Mouse (Mus musculus): ENCODE measurements around the gene Jak1. TPM values are rescaled to one million over a fixed set of nuclear protein-coding genes. Genes with fewer than 3 reads are reported as not detected.
"Not testable (repeated sequence)": the region's sequence is repeated elsewhere in the genome, so short reads cannot be mapped to it uniquely, and the experiment has no call there.

Gene Jak1
- polyA plus RNA-seq, 1 experiment = 51.7 TPM

DNA sequence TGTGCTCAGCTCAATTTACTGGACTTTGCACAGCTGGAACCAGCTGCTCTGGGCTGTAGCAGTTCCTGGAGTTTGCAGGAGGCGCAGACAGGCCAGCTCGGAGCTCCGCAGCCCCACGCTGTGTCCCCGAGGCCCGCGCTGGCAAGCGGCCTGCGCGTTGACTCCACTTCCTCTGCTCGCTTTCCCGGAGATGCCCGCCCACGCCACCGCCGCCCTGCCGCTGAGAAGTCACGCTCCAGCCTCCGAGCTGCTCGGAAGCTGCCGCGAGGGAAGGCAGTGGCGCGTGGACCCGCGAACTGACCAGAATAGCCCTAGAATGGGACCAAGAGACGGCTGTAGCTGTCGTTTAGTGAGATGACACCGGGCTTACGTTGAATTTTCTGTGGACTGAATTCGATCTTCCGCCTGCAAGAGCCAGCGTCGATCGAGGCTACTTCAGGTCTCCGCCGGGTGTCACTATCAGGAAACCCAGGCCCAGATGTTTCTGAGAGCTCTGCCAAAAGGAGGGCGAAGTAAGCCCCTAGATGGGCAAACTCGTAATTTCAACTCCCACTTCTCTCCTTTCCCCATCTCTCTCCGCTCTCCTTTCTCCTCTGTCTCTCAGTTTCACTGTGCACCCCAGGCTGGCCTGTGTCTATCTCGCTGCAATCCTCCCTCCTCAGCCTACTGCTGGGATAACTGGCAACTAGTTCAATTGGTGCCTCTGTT lies 27.1 kb upstream of the Jak1 start:
- H3K4me3 ChIP-seq (ENCODE audit: insufficient read depth, low read depth, low read length) = peak overlapping the region; percentile 71
- H3K27ac ChIP-seq (replicated peaks; ENCODE audit: low read depth, low read length) = peak overlapping the region; percentile 95
- 0 out of 2 replicates have a peak, but pooled peaks cover 4% of the 10 kb centered on the region for H3K4me1 ChIP-seq (ENCODE audit: control insufficient read depth, insufficient read depth, insufficient read length, low read length)

DNA sequence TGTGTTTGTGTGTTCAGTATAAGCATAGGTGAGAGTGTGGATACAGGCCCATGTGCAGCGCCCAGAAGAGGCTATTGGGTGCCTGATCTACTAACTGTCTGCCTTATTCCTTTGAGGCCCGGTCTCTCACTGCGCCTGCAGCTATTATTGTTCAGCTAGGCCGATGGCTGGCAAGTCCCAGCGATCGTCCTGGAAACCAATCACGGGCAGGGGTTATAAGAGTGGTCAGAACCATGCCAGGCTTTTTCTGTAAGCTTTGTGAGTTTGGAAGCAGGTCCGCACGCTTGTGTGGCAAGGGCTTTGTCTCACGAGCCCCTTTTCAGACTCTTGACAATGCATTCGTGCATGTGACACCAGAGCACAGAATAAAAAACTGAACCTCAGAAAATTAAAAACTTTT lies 23.2 kb upstream of the Jak1 start:
- no peak overlapping the region for H3K27ac ChIP-seq (replicated peaks; ENCODE audit: low read depth, low read length)
- no peaks in the 10 kb centered on the region for H3K4me1 ChIP-seq (ENCODE audit: control insufficient read depth, insufficient read depth, insufficient read length, low read length)
- H3K4me3 ChIP-seq (ENCODE audit: insufficient read depth, low read depth, low read length) = no peak overlapping the region

DNA sequence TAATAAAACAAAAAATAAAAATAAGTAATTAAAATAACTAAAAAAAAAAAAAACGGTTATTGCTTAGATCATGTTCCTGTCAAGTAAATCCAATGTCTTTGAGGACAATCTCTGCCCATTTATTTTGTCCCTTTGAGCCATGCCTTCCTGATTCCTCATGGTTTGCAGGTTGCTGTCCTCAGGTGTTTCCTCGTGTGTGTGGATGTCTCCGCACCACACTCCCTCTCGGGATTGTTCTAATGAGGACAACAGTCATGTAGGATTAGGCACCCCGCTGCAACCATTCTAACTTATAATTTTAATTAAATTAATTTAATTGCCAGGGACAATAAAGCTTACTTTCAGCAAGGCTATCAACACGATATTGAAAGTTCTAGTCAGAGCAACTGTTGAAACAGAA lies 21.5 kb upstream of the Jak1 start:
- Histone ChIP-seq H3K27ac (replicated peaks; ENCODE audit: low read depth, low read length) (no peak overlapping the region), H3K4me3 (ENCODE audit: insufficient read depth, low read depth, low read length) (no peak overlapping the region), H3K4me1 (ENCODE audit: control insufficient read depth, insufficient read depth, insufficient read length, low read length) (no peaks in the 10 kb centered on the region)

DNA sequence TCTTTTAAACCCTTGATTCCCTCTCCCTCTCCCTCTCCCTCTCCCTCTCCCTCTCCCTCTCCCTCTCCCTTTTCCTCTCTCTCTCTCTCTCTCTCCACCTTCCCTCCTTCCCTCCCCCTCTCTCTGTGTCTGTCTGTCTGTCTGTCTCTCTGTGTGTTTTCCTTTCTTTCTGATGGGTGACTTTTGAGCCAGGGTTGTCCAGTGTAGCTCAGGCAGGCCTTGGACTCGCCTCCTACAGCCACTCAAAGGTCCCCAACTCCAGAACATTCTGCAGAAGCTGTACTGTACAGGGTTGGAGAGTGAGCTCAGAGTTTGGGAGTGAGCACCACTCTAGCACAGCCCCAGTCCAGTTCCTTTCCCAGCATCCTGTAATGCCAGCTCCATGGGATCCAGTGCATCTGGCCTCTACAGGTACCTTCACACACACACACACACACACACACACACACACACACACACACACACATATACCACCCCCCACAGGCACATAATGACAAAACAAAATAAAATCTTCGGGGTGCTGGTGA lies 20.9 kb upstream of the Jak1 start:
- Histone ChIP-seq H3K4me1 (ENCODE audit: control insufficient read depth, insufficient read depth, insufficient read length, low read length) (no peaks in the 10 kb centered on the region), H3K4me3 (ENCODE audit: insufficient read depth, low read depth, low read length) (no peak overlapping the region)

DNA sequence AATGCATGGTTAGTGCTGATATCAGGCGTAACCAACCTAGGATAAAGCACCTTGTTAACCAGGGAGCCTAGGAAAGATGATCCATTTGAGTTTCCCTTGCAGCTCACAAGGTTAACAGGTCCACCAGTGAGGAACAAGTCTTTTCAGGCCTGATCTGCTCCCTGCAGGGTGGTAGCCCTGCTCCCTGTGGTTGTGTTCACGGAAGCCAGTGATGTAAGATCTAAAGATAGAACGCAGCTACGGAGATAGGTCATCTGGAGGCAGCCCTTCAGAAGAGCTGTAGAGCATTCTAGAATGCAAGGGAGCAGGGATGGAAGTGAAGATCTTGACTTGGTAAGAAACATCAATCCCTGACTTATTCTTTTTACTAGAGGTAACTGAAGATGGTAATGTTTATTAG lies 18.9 kb upstream of the Jak1 start:
- H3K27ac ChIP-seq (replicated peaks; ENCODE audit: low read depth, low read length) = no peak overlapping the region
- H3K4me3 ChIP-seq (ENCODE audit: insufficient read depth, low read depth, low read length) = no peak overlapping the region

More for the DNA sequence above, 20.9 kb upstream of the Jak1 start:
- no peak overlapping the region for H3K27ac ChIP-seq (replicated peaks; ENCODE audit: low read depth, low read length)

DNA sequence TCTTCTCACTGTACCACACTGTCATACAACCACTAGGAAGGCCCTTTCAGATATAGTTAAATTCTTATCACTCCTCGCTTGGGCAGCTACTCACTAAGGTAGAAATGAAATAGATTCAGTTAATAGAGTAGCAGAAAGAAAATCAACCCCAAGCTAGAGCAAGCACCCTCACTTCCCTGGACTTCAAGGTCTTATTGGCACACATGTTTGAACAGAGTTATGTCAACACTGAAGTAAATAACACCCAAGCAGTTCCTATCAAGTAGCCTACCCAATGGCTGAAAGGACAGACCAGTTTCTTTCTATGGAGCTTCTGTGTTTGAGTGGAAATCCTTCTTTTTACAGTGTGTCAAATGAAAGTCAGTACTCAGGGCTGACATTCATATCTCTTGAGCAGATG lies 17.2 kb upstream of the Jak1 start:
- Histone ChIP-seq H3K27ac (replicated peaks; ENCODE audit: low read depth, low read length) (no peak overlapping the region), H3K4me1 (ENCODE audit: control insufficient read depth, insufficient read depth, insufficient read length, low read length) (peaks cover 6% of the 10 kb centered on the region), H3K4me3 (ENCODE audit: insufficient read depth, low read depth, low read length) (no peak overlapping the region)

More for the DNA sequence above, 18.9 kb upstream of the Jak1 start:
- peaks cover 6% of the 10 kb centered on the region for H3K4me1 ChIP-seq (ENCODE audit: control insufficient read depth, insufficient read depth, insufficient read length, low read length)

DNA sequence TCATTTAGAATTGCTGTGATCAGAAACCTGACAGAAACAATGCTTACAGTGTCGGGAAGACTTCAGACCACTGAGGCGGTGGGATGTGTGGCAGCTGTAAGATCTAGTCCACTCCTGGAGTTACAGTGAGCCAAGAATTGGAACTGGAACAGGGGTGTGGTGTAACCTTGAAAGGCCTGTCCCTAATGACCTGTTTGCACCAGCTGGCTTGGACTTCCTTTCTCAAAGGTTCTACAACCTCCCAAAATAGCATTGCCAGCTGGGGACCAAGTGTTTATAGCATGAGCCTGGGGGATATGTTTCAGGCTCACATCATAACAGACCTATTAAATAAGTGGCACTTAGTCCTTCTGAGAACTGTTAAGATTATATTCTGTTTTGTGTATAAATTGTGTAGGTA lies 15.0 kb upstream of the Jak1 start:
- no peak overlapping the region for H3K4me3 ChIP-seq (ENCODE audit: insufficient read depth, low read depth, low read length)
- peaks cover 6% of the 10 kb centered on the region for H3K4me1 ChIP-seq (ENCODE audit: control insufficient read depth, insufficient read depth, insufficient read length, low read length)
- H3K27ac ChIP-seq (replicated peaks; ENCODE audit: low read depth, low read length) = no peak overlapping the region

DNA sequence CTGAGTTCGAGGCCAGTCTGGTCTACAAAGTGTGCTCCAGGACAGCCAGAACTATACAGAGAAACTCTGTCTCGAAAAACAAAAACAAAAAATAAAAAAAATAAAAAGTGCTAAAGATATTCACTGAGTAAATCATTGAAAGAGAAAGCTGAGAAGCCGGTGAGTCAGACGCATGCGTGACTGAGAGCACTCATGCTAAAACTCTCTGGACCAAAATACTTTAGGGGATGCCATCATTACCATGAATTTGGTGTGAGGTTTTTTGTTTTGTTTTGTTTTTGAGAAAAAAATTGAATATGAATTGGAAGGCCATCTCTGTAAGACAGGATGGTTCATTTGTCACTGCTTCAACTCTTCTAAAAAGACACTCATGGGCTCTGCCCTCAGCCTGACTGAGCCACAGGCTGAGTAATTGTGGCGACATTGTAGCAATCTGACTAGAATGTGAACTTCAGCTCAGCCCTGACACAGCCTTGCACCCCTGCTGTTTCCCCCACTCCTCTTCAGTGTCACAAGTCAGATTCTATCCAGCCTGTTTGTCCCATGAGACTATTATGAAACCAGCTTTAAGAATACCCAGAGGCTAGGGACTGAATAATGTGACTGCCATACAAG lies 11.5 kb upstream of the Jak1 start:
- H3K4me3 ChIP-seq (ENCODE audit: insufficient read depth, low read depth, low read length) = no peak overlapping the region
- H3K4me1 ChIP-seq (ENCODE audit: control insufficient read depth, insufficient read depth, insufficient read length, low read length) = peaks cover 6% of the 10 kb centered on the region
- no peak overlapping the region for H3K27ac ChIP-seq (replicated peaks; ENCODE audit: low read depth, low read length)

DNA sequence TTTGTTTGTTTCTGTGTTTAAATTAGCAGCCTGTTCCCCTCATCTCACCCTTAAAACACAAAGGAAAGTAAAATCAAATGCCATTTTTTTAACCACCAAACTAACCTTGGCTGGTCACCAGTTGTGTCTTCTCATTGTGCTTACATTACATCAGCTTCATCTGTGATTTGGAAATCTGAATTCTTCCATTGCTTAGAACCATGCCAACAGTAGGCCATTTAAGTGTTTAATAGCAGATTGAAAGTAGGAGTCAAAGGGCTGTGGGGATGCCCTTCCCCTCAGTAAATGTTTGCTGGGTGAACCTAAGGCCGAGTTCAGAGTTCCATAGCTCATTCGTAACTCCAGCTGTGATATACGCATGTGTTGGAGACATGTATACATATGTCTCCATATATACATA lies 10.8 kb upstream of the Jak1 start:
- Histone ChIP-seq H3K4me1 (ENCODE audit: control insufficient read depth, insufficient read depth, insufficient read length, low read length) (peaks cover 6% of the 10 kb centered on the region), H3K27ac (replicated peaks; ENCODE audit: low read depth, low read length) (no peak overlapping the region), H3K4me3 (ENCODE audit: insufficient read depth, low read depth, low read length) (no peak overlapping the region)

DNA sequence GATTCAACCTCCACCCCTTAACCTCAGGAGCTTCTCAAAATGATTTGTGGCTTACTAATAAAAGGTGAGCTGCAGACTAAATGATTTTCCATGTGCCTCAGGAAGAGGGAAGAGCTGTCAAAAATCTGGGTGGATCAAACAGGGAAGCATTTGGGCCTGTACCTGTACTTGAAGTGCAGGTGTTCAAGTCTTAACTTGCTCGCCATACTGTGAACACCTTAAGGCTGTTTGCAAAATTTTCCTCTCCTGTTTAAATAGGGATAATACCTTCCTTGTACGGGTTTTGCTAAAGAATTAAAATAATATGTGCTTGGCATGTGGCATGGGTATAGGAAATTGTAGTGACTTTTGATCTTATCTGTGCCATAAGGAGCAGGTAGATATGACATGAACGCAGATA lies 5.7 kb upstream of the Jak1 start:
- Histone ChIP-seq H3K27ac (replicated peaks; ENCODE audit: low read depth, low read length) (no peak overlapping the region), H3K4me1 (ENCODE audit: control insufficient read depth, insufficient read depth, insufficient read length, low read length) (no peaks in the 10 kb centered on the region), H3K4me3 (ENCODE audit: insufficient read depth, low read depth, low read length) (no peak overlapping the region)

DNA sequence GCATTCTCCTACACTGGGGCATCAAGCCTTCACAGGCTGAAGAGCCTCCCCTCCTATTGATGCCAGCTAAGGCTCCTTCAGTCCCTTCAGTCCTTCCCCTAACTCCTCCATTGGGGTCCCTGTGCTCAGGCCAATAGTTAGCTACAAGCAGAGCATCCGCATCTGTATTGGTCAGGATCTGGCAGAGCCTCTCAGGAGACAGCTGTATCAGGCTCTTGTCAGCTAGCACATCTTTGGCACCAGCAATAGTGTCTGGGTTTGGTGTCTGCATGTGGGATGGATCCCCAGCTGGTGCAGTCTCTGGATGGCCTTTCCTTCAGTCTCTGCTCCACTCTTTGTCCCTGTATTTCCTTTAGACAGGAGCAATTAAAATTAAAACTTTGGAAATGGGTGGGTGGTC lies 3.4 kb upstream of the Jak1 start:
- not testable (repeated sequence) for H3K4me1 ChIP-seq (ENCODE audit: control insufficient read depth, insufficient read depth, insufficient read length, low read length); H3K4me3 ChIP-seq (ENCODE audit: insufficient read depth, low read depth, low read length); H3K27ac ChIP-seq (replicated peaks; ENCODE audit: low read depth, low read length)

DNA sequence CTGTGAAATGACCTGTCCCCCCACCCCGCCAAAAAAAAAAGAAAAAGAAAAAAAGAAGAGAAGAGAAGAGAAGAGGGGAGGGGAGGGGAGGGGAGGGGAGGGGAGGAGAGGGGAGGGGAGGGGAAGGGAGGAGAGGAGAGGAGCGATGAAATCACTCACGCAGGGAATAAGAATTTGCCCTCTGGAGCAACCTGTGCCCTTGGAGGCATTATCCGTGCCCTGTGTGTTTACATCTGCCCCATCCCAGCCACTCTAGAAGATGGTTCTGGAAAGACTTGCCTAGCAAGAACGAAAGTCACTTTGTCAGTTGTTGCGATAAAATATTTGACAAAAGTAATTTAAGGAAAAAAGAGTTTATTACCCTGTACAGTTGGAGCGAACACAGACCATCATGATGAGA lies 441 bp upstream of the Jak1 start:
- Histone ChIP-seq H3K4me3 (ENCODE audit: insufficient read depth, low read depth, low read length) (no peak overlapping the region; the same call in 1 of the 2 replicates), H3K27ac (replicated peaks; ENCODE audit: low read depth, low read length) (peak overlapping the region; percentile 53; the same call in 1 of the 2 replicates), H3K4me1 (ENCODE audit: control insufficient read depth, insufficient read depth, insufficient read length, low read length) (peaks cover 11% of the 10 kb centered on the region)

DNA sequence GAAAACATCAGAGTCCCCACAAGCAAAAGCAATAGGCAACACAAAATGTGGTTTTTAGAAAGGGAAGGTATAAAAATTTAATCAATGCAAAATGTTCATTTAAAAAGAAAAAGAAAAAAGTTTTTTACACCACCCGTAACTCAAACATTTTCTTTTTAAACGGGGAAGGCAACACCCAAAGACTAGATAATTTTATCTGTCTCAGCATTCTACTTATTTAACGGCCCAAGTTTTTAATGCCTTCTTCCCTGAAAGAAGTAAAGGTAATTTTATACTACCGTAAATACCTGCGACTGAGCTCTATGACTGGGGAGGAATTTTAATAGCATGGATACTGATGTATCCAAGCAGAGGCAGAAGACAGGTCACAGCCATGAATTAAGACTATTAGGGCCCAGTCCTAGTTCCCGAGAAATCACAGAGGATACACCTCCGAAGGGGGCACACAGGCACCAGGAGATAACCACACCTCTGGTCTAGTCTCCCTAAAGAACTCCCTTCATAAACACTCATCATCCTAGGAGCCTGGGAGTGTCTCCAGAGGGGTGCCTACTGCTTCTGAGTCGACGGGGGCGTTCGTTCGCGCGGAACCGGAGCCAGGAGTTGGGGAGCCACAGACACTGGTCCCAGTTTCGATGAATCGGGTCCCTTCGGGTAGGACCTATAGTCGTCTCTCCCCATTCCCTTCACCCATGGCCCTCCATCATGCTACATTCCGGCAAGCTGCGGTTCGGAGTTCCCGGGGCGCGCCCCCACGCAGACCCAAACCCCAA lies 928 bp downstream of the Jak1 start:
- Histone ChIP-seq H3K27ac (replicated peaks; ENCODE audit: low read depth, low read length) (peak overlapping the region; percentile 68), H3K4me3 (ENCODE audit: insufficient read depth, low read depth, low read length) (peak overlapping the region; percentile 84), H3K4me1 (ENCODE audit: control insufficient read depth, insufficient read depth, insufficient read length, low read length) (peaks cover 17% of the 10 kb centered on the region)

DNA sequence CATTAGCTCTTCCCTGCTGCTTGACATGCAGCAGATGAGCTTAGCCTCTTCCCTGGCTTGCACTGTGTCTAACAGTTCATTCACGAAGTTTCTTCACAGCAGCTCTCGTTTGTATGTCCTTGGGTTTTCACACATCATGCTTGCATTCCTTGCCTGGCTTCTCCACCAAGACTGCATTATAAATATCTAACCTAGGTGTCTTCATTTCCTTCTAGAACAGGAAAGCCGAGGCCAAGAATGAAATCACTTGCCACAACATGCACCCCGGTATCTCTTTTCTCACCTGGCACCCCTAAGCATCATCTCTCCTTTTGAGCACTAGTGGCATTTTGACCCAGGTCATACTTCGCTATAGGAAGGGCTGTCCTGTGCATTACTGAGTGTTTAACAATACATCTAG lies 3.5 kb downstream of the Jak1 start:
- Histone ChIP-seq H3K27ac (replicated peaks; ENCODE audit: low read depth, low read length) (no peak overlapping the region), H3K4me3 (ENCODE audit: insufficient read depth, low read depth, low read length) (no peak overlapping the region), H3K4me1 (ENCODE audit: control insufficient read depth, insufficient read depth, insufficient read length, low read length) (peaks cover 24% of the 10 kb centered on the region)

DNA sequence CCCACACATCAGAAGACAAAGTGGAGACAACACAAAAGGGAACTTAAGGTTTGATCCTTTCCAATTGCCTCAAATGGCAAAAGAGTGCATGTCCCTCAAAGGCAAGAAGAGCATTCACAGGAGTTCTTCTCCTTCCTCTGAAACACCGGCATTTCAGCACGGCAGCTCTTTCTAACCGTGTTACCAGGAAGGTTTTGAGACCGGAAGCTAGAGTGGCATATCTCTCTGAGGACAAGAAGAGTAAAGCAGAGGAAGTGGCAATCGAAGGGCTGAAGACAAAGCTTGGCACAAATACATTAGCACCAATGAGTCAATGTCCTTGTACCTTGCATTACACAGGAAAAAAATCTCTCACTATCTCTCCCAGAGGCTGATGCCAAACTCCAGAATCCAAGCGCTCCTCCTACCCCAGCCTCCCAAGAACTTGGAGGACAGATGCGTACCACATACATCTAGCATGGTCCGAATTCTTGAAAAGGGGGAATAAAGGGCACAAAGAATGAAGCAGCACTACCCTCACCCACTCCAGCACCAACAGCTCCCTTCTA lies 4.3 kb downstream of the Jak1 start:
- H3K4me1 ChIP-seq (ENCODE audit: control insufficient read depth, insufficient read depth, insufficient read length, low read length) = peaks cover 29% of the 10 kb centered on the region
- H3K27ac ChIP-seq (replicated peaks; ENCODE audit: low read depth, low read length) = no peak overlapping the region
- no peak overlapping the region for H3K4me3 ChIP-seq (ENCODE audit: insufficient read depth, low read depth, low read length)

Data from brown adipose tissue, adult 24 weeks (tissue).